Mouse (Mus musculus) G1E (cell line): ENCODE measurements around the gene Tcp11l2. TPM values are rescaled to one million over a fixed set of nuclear protein-coding genes. Genes with fewer than 3 reads are reported as not detected.

Source experiments
- ATAC-seq: 2 replicates; pipeline ENCODE4 v1.8.0; 2016; ENCODE audit warnings: mild to moderate bottlenecking; ENCODE audit not compliant: insufficient number of reproducible peaks, poor library complexity, low FRiP score, severe bottlenecking; ENCODE audit errors: extremely low read depth
- DNase-seq: peaks from one replicate; pipeline ENCODE4 v3.0.0; 2012; ENCODE audit warnings: low spot score
- H3K27me3 ChIP-seq: 2 replicates; pipeline ENCODE4 v1.6.1; 2012; ENCODE audit warnings: mild to moderate bottlenecking, low read length, inconsistent platforms; ENCODE audit not compliant: insufficient read depth
- H3K36me3 ChIP-seq: replicated peaks from 2 replicates; pipeline ENCODE3; 2012; ENCODE audit warnings: mild to moderate bottlenecking, inconsistent platforms
- H3K4me1 ChIP-seq: 2 replicates; pipeline ENCODE4 v1.6.1; 2012; ENCODE audit warnings: low read depth, low read length, inconsistent platforms, mixed read lengths; ENCODE audit not compliant: insufficient read depth
- H3K4me3 ChIP-seq: 2 replicates; pipeline ENCODE4 v1.5.1; 2012; ENCODE audit warnings: low read depth, mild to moderate bottlenecking, inconsistent platforms, low read length, moderate library complexity, mixed read lengths
- H3K9me3 ChIP-seq: replicated peaks from 2 replicates; pipeline ENCODE4 v1.6.1; 2012; ENCODE audit warnings: inconsistent platforms
- CTCF ChIP-seq: IDR thresholded peaks from 2 replicates; pipeline ENCODE4 v1.5.1; 2012; ENCODE audit warnings: low read depth, low read length, inconsistent platforms, mixed read lengths
- GATA1 ChIP-seq: IDR thresholded peaks from 2 replicates; pipeline ENCODE4 v1.6.1; 2012; ENCODE audit warnings: borderline replicate concordance, low read length, inconsistent platforms, mixed read lengths
- GATA2 ChIP-seq: IDR thresholded peaks from 2 replicates; pipeline ENCODE4 v1.6.1; 2012; ENCODE audit warnings: low read depth, low read length, inconsistent platforms, borderline replicate concordance
- POLR2AphosphoS5 ChIP-seq: IDR thresholded peaks from 2 replicates; pipeline ENCODE4 v1.6.1; 2012; ENCODE audit warnings: low read depth, low read length, inconsistent platforms; ENCODE audit not compliant: insufficient replicate concordance
- TAL1 ChIP-seq: conservative IDR thresholded peaks from 2 replicates; pipeline ENCODE4 v1.6.1; 2012; ENCODE audit warnings: low read depth, low read length, inconsistent platforms, mixed read lengths
- polyA plus RNA-seq: library from polyadenylated mRNA; stranded (reverse); fragments of >175 nt; gene quantifications from 2 replicates; pipeline ENCODE4 v1.2.3, GENCODE M21; 2012
- total RNA-seq, 2 experiments: library from RNA; stranded (forward) in 1 of 2; stranded (reverse) in 1 of 2; fragments of 200-1000 nt in 1 of 2; fragments of >200 nt in 1 of 2; fragmentation: Nextera tagmentation in 1 of 2; gene quantifications; 2 replicates each; pipeline ENCODE4 v1.2.3; 2014 to 2017

Gene Tcp11l2
- total and polyA plus RNA-seq, 3 experiments = 10.4 to 75.5 (median 24.6) TPM

- TF ChIP-seq POLR2AphosphoS5 = no peak
- no peak for TF ChIP-seq GATA2
- TF ChIP-seq CTCF = no peak
- no peak for TF ChIP-seq GATA1
- peak; percentile 82 for TF ChIP-seq TAL1
- Histone ChIP-seq H3K27me3 (no peaks in the 10 kb centered on the region), H3K4me3 (peak overlapping the region; percentile 47; the same call in 1 of the 2 replicates), H3K4me1 (peaks cover 85% of the 10 kb centered on the region), H3K36me3 (no peaks in the 10 kb centered on the region), H3K9me3 (no peaks in the 10 kb centered on the region)
- DNase-seq (peak; percentile 60), ATAC-seq (peak; percentile 37)
Observed at GRCm38 (mm10) chr10:84579527-84579926, 3.1 kb downstream of the Tcp11l2 start.

GRCm38 (mm10) chr10:84581191-84581590 is 4.8 kb downstream of the Tcp11l2 start:
- Histone ChIP-seq H3K27me3 (no peaks in the 10 kb centered on the region; the same call in 1 of the 2 replicates), H3K4me3 (no peak overlapping the region), H3K36me3 (peaks cover 7% of the 10 kb centered on the region), H3K9me3 (no peaks in the 10 kb centered on the region), H3K4me1 (peaks cover 79% of the 10 kb centered on the region)
- TF ChIP-seq CTCF = no peak
- TF ChIP-seq POLR2AphosphoS5 = no peak
- no peak for TF ChIP-seq GATA1
- no peak for TF ChIP-seq GATA2
- TF ChIP-seq TAL1 = no peak
- ATAC-seq = 0 out of 2 replicates have a peak, but pooled peaks have one; percentile 5
- no peak for DNase-seq

GRCm38 (mm10) chr10:84582236-84582635 is 5.8 kb downstream of the Tcp11l2 start:
- ATAC-seq (no peak), DNase-seq (no peak)
- Histone ChIP-seq H3K9me3 (no peaks in the 10 kb centered on the region), H3K4me3 (no peak overlapping the region), H3K36me3 (peaks cover 10% of the 10 kb centered on the region), H3K4me1 (peaks cover 74% of the 10 kb centered on the region), H3K27me3 (no peaks in the 10 kb centered on the region; the same call in 1 of the 2 replicates)
- no peak for TF ChIP-seq GATA2
- no peak for TF ChIP-seq TAL1
- TF ChIP-seq CTCF = no peak

- no peak for DNase-seq
- Histone ChIP-seq H3K4me3 (no peak overlapping the region), H3K9me3 (no peaks in the 10 kb centered on the region), H3K27me3 (no peaks in the 10 kb centered on the region; the same call in 1 of the 2 replicates), H3K4me1 (peaks cover 57% of the 10 kb centered on the region), H3K36me3 (peaks cover 22% of the 10 kb centered on the region)
- no peak for ATAC-seq
- TF ChIP-seq POLR2AphosphoS5 (no peak), GATA1 (no peak), GATA2 (no peak), CTCF (no peak), TAL1 (no peak)
Observed at GRCm38 (mm10) chr10:84584451-84585293, 8.2 kb downstream of the Tcp11l2 start.

GRCm38 (mm10) chr10:84585294-84585650 is 8.8 kb downstream of the Tcp11l2 start:
- DNase-seq (no peak), ATAC-seq (no peak)
- H3K9me3 ChIP-seq = no peaks in the 10 kb centered on the region
- peaks cover 51% of the 10 kb centered on the region for H3K4me1 ChIP-seq
- H3K4me3 ChIP-seq = no peak overlapping the region
- no peaks in the 10 kb centered on the region; the same call in 1 of the 2 replicates for H3K27me3 ChIP-seq
- peaks cover 28% of the 10 kb centered on the region for H3K36me3 ChIP-seq
- TF ChIP-seq CTCF (no peak), GATA1 (no peak), GATA2 (no peak), POLR2AphosphoS5 (no peak), TAL1 (no peak)

- ATAC-seq = no peak
Observed at GRCm38 (mm10) chr10:84590956-84591355, 14.5 kb downstream of the Tcp11l2 start.

More at GRCm38 (mm10) chr10:84590956-84591355, 14.5 kb downstream of the Tcp11l2 start:
- no peak for DNase-seq
- Histone ChIP-seq H3K4me1 (peaks cover 7% of the 10 kb centered on the region), H3K4me3 (no peak overlapping the region), H3K36me3 (peaks cover 62% of the 10 kb centered on the region), H3K27me3 (no peaks in the 10 kb centered on the region), H3K9me3 (no peaks in the 10 kb centered on the region)
- TF ChIP-seq POLR2AphosphoS5 = no peak
